Mouse (Mus musculus) E14TG2a.4 (cell line): ENCODE measurements around the gene Rbp7.

Experiments
- CTCF ChIP-seq: conservative IDR thresholded peaks from 2 replicates; pipeline ENCODE4 v1.5.1; 2014; ENCODE audit warnings: low read length
- NANOG ChIP-seq: IDR thresholded peaks from 2 replicates; pipeline ENCODE4 v1.6.1; 2014; ENCODE audit warnings: borderline replicate concordance, low read length, mixed read lengths
- POU5F1 ChIP-seq: IDR thresholded peaks from 2 replicates; pipeline ENCODE4 v1.6.1; 2014; ENCODE audit warnings: low read length, borderline replicate concordance

GRCm38 (mm10) chr4:149496612-149497011 lies 41.8 kb upstream of the Rbp7 start:
- no peak for TF ChIP-seq CTCF
- TF ChIP-seq NANOG: no peak
- no peak for TF ChIP-seq POU5F1
